Mouse (Mus musculus) embryonic facial prominence, embryonic 15.5 days (tissue): Measurements from ENCODE around the gene Cav1. TPM values are rescaled to one million over a fixed set of nuclear protein-coding genes. Genes with fewer than 3 reads are reported as not detected.
A peak's percentile ranks its signal among the peaks of the same experiment; 100 is the strongest.

ENCODE experiments used
- ATAC-seq: fragments of 200-750 bp; cut with Nextera tagmentation; 2 replicates; pipeline ENCODE4 v1.8.0; 2017; ENCODE audit warnings: low read depth, moderate TSS enrichment; ENCODE audit not compliant: insufficient number of reproducible peaks, low FRiP score, low TSS enrichment
- H3K27ac ChIP-seq: fragments of 300-500 bp; sonication (generic); replicated peaks from 2 replicates; pipeline ENCODE4 v1.5.1; 2015; ENCODE audit warnings: mild to moderate bottlenecking, inconsistent platforms
- H3K27me3 ChIP-seq: fragments of 300-500 bp; sonication (generic); 2 replicates; pipeline ENCODE4 v1.6.1; 2015; ENCODE audit warnings: inconsistent platforms
- H3K36me3 ChIP-seq: fragments of 300-500 bp; sonication (generic); 2 replicates; pipeline ENCODE4 v1.6.1; 2015; ENCODE audit warnings: mild to moderate bottlenecking, inconsistent platforms
- H3K4me1 ChIP-seq: fragments of 300-500 bp; sonication (generic); 2 replicates; pipeline ENCODE4 v1.6.1; 2015; ENCODE audit warnings: inconsistent platforms
- H3K4me2 ChIP-seq: fragments of 300-500 bp; sonication (generic); replicated peaks from 2 replicates; pipeline ENCODE4 v1.6.1; 2015; ENCODE audit warnings: mild to moderate bottlenecking, inconsistent platforms
- H3K4me3 ChIP-seq: fragments of 300-500 bp; sonication (generic); replicated peaks from 2 replicates; pipeline ENCODE4 v1.5.1; 2015; ENCODE audit warnings: mild to moderate bottlenecking, inconsistent platforms
- H3K9ac ChIP-seq: fragments of 300-500 bp; sonication (generic); 2 replicates; pipeline ENCODE4 v1.6.1; 2015; ENCODE audit warnings: inconsistent platforms
- H3K9me3 ChIP-seq: fragments of 300-500 bp; sonication (generic); replicated peaks from 2 replicates; pipeline ENCODE4 v1.6.1; 2016; ENCODE audit warnings: inconsistent platforms
- WGBS: fragments of 180-500 bp; shearing (Covaris S2); methylation state at CpG from one replicate; pipeline ENCODE4 v1.1.7; 2015; 5-methylcytosine and 5-hydroxymethylcytosine counted together
- polyA plus RNA-seq: library from polyadenylated mRNA; unstranded; fragments of >200 nt; fragmentation: Nextera tagmentation; extraction: Ambion mirVana; gene quantifications from 2 replicates; pipeline ENCODE4 v1.2.1, GENCODE M21; 2015

Cav1 gene
- polyA plus RNA-seq: 209 and 234 TPM in 2 replicates

DNA sequence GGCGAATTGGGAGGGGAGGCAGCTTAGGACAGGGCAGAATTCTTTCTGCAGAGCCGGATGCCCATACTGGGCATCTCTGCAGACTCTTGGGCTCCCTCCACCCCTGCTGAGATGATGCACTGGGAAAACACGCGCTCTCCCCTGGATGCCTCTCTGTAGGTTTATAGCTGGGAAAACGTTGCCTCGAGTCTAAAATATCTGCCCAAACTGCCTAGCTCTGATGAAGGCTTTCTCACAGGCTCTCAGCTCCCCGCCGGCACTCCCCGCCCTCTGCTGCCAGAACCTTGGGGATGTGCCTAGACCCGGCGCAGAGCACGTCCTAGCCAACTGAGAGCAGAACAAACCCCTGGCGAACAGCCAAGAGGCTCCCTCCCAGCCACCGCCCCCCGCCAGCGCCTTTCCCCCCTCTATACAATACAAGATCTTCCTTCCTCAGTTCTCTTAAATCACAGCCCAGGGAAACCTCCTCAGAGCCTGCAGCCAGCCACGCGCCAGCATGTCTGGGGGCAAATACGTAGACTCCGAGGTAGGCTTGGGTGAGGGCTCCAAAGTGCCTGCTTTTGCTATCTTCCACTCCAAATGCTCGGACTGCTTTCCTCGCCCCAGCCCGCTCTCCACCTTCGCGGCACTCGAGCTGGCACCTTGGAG lies at the start of gene Cav1:
Gene Cav1, plus strand, starts transcription at position 382 of the 648 bp plus-strand sequence.
- H3K4me2 ChIP-seq: peak within 1 kb of the TSS; percentile 86
- peak within 1 kb of the TSS; percentile 58 for H3K4me3 ChIP-seq
- H3K36me3 ChIP-seq: no peaks in the 10 kb centered on the region
- peak within 1 kb of the TSS; percentile 50 for H3K9ac ChIP-seq
- H3K4me1 ChIP-seq: peaks cover 24% of the 10 kb centered on the region
- H3K27me3 ChIP-seq: no peaks in the 10 kb centered on the region
- no peaks in the 10 kb centered on the region for H3K9me3 ChIP-seq
- WGBS: under 1% methylated on average over 26 of the region's 26 CpGs
- ATAC-seq: peak; percentile 83
- peak within 1 kb of the TSS; percentile 89 for H3K27ac ChIP-seq

DNA sequence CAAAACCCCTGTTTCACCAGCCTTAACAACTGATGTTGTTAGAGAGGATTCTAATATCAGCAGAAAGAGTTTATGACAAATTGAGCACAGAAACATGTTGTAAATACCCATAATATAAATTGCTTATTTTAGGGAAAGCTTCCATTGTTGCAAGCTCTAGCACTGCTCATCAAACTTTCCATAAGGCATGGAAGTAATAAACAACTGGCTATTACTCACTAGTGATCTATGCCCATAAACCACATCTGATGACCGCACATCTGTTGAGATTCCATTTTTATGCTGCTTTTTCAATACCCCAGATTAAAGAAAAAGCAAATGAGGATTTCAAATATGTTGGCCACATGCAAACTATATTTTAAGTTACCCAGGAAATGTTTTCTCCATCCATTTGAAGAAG lies 48.0 kb upstream of the Cav1 start:
- H3K27ac ChIP-seq: no peak overlapping the region
- no peak for ATAC-seq
- WGBS: 63% methylated on average over 1 of the region's 1 CpGs
- H3K4me3 ChIP-seq: no peak overlapping the region
- H3K4me2 ChIP-seq: no peak overlapping the region
- H3K4me1 ChIP-seq: 0 out of 2 replicates have a peak, but pooled peaks cover 2% of the 10 kb centered on the region
- no peaks in the 10 kb centered on the region for H3K36me3 ChIP-seq
- no peaks in the 10 kb centered on the region for H3K9me3 ChIP-seq
- no peaks in the 10 kb centered on the region for H3K27me3 ChIP-seq
- no peak overlapping the region for H3K9ac ChIP-seq

DNA sequence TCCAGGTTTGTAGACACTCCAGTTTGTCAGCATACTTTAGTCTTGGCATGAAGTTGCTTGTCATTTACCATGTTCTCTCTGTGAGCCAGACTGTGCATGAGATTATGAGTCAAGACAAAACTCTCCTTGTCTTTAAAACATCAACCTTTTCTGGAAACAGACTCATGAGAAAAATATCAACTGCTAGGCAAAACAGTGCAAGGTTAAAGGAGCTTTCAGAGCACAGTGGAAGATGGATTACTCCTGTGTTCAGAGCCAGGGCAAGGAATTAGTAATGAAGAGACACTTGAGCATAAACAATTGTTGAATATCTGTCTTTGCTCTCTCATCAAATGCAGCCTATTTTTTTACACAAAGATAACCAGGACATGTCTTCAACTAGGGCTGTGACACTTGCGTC lies 47.2 kb upstream of the Cav1 start:
- 62% methylated on average over 1 of the region's 1 CpGs for WGBS
- no peak overlapping the region; the same call in 1 of the 2 replicates for H3K27ac ChIP-seq
- no peak for ATAC-seq
- no peaks in the 10 kb centered on the region for H3K27me3 ChIP-seq
- no peaks in the 10 kb centered on the region for H3K36me3 ChIP-seq
- H3K4me3 ChIP-seq: no peak overlapping the region
- H3K9ac ChIP-seq: no peak overlapping the region
- H3K9me3 ChIP-seq: no peaks in the 10 kb centered on the region
- 0 out of 2 replicates have a peak, but pooled peaks cover 2% of the 10 kb centered on the region for H3K4me1 ChIP-seq
- H3K4me2 ChIP-seq: no peak overlapping the region

DNA sequence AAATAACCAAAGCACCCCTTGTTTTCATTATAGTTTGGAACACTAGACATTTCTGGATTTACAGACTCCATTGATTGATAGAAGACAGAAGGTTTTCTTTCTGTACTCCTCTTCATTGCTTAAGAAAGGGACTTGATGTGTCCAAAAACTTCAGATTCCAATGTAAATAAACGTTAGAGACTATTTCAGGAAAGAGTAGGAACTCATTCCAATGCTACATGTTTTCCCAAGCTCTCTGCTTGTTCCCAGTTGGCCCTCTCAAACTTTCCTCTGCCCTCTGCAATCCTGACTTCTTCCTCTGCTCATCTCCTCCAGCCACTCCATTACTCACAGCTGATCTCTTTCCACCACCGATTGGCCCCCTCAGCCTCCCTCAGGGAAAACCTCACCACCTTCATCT lies 43.3 kb upstream of the Cav1 start:
- Histone ChIP-seq H3K9me3 (no peaks in the 10 kb centered on the region), H3K27ac (no peak overlapping the region), H3K4me2 (no peak overlapping the region), H3K4me1 (no peaks in the 10 kb centered on the region), H3K27me3 (no peaks in the 10 kb centered on the region), H3K9ac (no peak overlapping the region), H3K4me3 (no peak overlapping the region), H3K36me3 (no peaks in the 10 kb centered on the region)
- ATAC-seq: no peak
- WGBS: 32% methylated on average over 2 of the region's 2 CpGs

DNA sequence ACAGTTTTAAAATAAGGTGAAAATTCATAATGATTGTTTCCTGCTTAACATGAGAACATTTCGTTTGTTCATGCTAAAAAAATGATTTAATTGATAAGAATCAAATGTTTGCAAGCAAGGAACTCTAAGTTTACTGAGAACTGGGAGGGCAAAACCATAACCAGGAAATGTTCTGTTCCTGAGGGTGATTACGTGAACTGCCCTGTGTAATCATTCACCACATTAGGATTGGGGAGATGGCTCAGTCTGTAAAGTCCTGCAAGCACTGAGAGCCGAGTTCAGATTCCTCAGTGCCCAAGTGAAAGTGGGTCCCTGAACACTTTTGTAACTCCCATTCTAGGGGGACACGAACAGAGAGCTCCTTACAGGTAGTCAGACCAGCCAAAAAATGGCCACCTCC lies 41.1 kb upstream of the Cav1 start:
- ATAC-seq: no peak
- Histone ChIP-seq H3K36me3 (no peaks in the 10 kb centered on the region), H3K27me3 (no peaks in the 10 kb centered on the region), H3K4me3 (no peak overlapping the region), H3K9ac (no peak overlapping the region), H3K4me2 (no peak overlapping the region), H3K9me3 (no peaks in the 10 kb centered on the region), H3K4me1 (no peaks in the 10 kb centered on the region), H3K27ac (no peak overlapping the region)
- 68% methylated on average over 4 of the region's 4 CpGs for WGBS

DNA sequence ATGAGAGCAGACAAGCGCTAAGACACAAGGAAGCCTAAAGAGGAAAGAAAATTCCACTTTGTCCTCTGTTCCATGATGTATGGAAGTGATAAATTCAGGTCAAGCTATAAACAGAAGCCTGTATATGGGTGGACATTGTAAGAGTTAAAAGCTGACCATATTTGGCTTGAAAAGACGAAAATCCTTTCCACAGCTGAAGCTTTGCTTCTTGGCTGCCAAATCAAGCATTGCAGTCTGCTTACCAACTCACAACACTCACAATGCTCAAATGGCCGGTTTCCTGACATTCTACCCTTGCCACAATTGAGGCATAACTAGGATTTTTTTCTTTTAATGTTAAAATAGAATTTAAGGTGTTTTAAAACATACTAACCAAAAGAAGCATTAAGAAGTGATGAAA lies 39.7 kb upstream of the Cav1 start:
- H3K27me3 ChIP-seq: no peaks in the 10 kb centered on the region
- H3K9ac ChIP-seq: no peak overlapping the region
- H3K4me2 ChIP-seq: no peak overlapping the region
- no peaks in the 10 kb centered on the region for H3K36me3 ChIP-seq
- ATAC-seq: no peak
- H3K4me1 ChIP-seq: no peaks in the 10 kb centered on the region
- no peak overlapping the region for H3K4me3 ChIP-seq
- H3K9me3 ChIP-seq: no peaks in the 10 kb centered on the region
- H3K27ac ChIP-seq: no peak overlapping the region
- 59% methylated on average over 3 of the region's 3 CpGs for WGBS

DNA sequence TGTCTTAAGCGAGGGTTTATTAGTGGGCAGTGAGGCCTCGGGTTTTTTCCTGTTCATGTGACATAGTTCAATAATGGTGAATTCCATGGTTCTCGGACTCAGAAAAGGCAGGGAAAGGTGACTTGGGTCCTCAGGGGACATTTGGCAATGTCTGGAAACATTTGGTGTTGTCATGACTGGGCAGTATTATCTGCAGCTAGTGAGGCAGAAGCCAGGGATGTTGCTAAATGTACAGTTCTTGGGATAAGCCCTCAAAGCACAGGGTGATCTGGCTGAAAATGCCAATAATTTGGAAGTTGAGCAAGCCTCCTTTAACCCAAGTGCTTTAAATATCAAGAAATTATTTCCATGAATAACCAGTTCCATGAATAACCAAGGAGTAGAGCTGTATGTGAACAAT lies 27.8 kb upstream of the Cav1 start:
- H3K27ac ChIP-seq: no peak overlapping the region
- no peak overlapping the region for H3K9ac ChIP-seq
- H3K4me1 ChIP-seq: 0 out of 2 replicates have a peak, but pooled peaks cover 16% of the 10 kb centered on the region
- H3K36me3 ChIP-seq: no peaks in the 10 kb centered on the region
- ATAC-seq: no peak
- H3K4me2 ChIP-seq: no peak overlapping the region
- WGBS: 82% methylated on average over 3 of the region's 3 CpGs
- H3K9me3 ChIP-seq: no peaks in the 10 kb centered on the region
- no peaks in the 10 kb centered on the region for H3K27me3 ChIP-seq
- H3K4me3 ChIP-seq: no peak overlapping the region

DNA sequence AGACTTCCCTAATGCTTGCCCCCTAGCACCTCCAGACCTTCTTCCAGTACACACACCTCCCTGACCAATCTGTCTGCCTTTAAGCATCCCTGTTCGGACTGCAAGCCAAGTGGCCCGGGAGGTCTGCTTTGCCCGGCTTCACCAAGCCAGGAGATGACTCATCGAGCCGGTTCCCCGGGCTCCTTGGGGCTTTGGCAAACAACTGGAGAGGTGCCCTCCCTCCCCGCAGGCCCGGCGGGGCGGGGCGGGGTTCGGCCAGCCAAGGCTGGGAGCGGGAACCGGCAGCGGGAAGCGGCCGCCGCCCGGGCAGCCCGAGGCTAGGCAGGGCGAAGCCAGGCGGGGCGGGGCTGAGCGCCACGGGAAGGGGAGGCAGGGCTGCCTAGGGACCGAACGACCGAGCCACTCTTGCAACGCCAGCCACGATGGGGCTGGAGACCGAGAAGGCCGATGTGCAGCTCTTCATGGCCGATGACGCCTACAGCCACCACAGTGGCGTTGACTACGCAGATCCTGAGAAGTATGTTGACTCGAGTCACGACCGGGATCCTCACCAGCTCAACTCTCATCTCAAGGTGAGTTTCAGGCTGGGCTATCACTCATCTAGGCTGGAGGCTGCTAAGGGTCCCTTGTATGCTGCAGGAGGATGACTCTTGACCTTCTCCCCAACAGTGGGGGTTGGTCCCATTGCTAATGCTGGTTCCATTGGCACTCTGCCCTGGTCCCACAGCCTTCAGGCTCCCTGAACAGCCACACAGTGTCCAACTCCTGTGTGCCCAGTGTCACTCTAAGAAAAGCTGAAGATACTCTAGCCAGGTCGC lies 25.0 kb upstream of the Cav1 start, which contains the start of gene Cav2:
Gene Cav2, plus strand, starts transcription at position 247 of the 818 bp plus-strand sequence.
- peak within 1 kb of the TSS; percentile 50 for H3K4me3 ChIP-seq
- H3K4me1 ChIP-seq: 0 out of 2 replicates have a peak, but pooled peaks cover 16% of the 10 kb centered on the region
- H3K9me3 ChIP-seq: no peaks in the 10 kb centered on the region
- peak within 1 kb of the TSS; percentile 90 for H3K4me2 ChIP-seq
- peak within 1 kb of the TSS; percentile 74 for H3K27ac ChIP-seq
- under 1% methylated on average over 35 of the region's 40 CpGs for WGBS
- H3K27me3 ChIP-seq: no peaks in the 10 kb centered on the region
- H3K36me3 ChIP-seq: no peaks in the 10 kb centered on the region
- peak; percentile 87 for ATAC-seq
- peak within 1 kb of the TSS; percentile 35 for H3K9ac ChIP-seq

DNA sequence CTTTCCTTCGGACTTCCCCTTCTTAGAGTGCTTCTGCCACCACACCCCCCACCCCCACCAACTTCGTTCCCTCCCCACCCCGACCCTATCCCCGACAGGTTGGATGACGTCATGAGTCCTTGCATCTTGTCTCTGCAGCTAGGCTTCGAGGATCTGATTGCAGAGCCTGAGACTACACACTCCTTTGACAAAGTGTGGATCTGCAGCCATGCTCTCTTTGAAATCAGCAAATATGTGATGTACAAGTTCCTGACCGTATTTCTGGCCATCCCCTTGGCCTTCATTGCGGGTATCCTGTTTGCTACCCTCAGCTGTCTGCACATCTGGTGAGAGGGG lies 24.4 kb upstream of the Cav1 start:
- ATAC-seq: peak; percentile 48; the same call in 1 of the 2 replicates
- Histone ChIP-seq H3K27ac (peak overlapping the region; percentile 74), H3K36me3 (no peaks in the 10 kb centered on the region), H3K4me1 (0 out of 2 replicates have a peak, but pooled peaks cover 16% of the 10 kb centered on the region), H3K9ac (no peak overlapping the region), H3K4me2 (peak overlapping the region; percentile 90), H3K4me3 (peak overlapping the region; percentile 50), H3K9me3 (no peaks in the 10 kb centered on the region), H3K27me3 (no peaks in the 10 kb centered on the region)
- 17% methylated on average over 8 of the region's 8 CpGs for WGBS

DNA sequence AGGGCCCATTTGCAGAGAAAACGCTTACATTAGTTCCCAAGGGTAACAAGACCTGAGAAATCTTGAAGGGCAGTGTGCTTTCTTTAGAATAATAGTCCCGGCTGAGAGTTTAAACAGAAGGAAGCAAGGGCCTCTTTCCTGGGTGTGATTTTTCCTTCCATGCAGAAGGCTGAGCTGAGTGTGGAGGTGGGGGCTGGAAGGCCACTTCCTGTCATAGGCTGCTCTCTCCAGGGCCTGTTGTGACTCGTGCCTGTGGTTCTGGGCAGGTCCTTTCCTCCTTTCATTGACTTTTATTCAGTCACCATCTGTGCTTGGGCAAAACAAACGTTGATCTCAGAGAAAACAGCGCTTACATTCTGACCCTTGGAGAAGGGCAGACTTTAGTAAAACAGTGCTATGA lies 24.0 kb upstream of the Cav1 start:
- peak overlapping the region; percentile 74 for H3K27ac ChIP-seq
- H3K27me3 ChIP-seq: no peaks in the 10 kb centered on the region
- no peaks in the 10 kb centered on the region for H3K36me3 ChIP-seq
- H3K4me2 ChIP-seq: peak overlapping the region; percentile 90
- H3K9ac ChIP-seq: no peak overlapping the region
- no peaks in the 10 kb centered on the region for H3K9me3 ChIP-seq
- H3K4me1 ChIP-seq: 0 out of 2 replicates have a peak, but pooled peaks cover 16% of the 10 kb centered on the region
- 30% methylated on average over 5 of the region's 5 CpGs for WGBS
- H3K4me3 ChIP-seq: peak overlapping the region; percentile 50
- ATAC-seq: no peak

DNA sequence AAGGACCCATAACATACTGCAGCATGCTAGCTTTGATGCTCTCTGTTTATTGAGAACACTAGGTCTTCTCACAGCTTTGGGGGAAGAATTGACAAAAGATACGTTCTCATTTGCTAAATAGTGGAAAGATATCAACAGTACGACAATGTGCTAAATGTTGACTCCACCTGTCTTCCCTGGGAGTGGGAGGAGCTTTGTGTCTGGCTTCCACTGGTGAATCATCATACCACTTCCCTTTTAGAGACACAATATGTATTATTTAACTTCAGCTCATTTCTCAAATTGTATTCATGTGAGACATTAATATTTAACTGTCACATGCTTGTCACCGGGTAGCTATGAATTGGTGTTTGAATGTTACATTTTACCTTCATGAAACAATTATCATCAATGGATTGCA lies 22.3 kb upstream of the Cav1 start:
- H3K9ac ChIP-seq: no peak overlapping the region
- 77% methylated on average over 3 of the region's 3 CpGs for WGBS
- no peak overlapping the region for H3K4me2 ChIP-seq
- no peaks in the 10 kb centered on the region for H3K9me3 ChIP-seq
- no peaks in the 10 kb centered on the region for H3K27me3 ChIP-seq
- H3K4me3 ChIP-seq: no peak overlapping the region
- no peak overlapping the region for H3K27ac ChIP-seq
- no peaks in the 10 kb centered on the region for H3K36me3 ChIP-seq
- H3K4me1 ChIP-seq: 0 out of 2 replicates have a peak, but pooled peaks cover 16% of the 10 kb centered on the region
- ATAC-seq: no peak
